Mouse (Mus musculus) stomach, embryonic 16.5 days (tissue): ENCODE measurements around the gene Mylk. TPM values are rescaled to one million over a fixed set of nuclear protein-coding genes. Genes with fewer than 3 reads are reported as not detected.
"Not testable (repeated sequence)": the region's sequence is repeated elsewhere in the genome, so short reads cannot be mapped to it uniquely, and the experiment has no call there.

Experiments used
- ATAC-seq: fragments of 200-750 bp; cut with Nextera tagmentation; 2 replicates; pipeline ENCODE4 v1.8.0; 2017; ENCODE audit warnings: moderate number of reproducible peaks, moderate TSS enrichment; ENCODE audit not compliant: insufficient read depth, low FRiP score
- H3K27ac ChIP-seq: fragments of 300-500 bp; sonication (generic); 2 replicates; pipeline ENCODE4 v1.5.1; 2014; ENCODE audit warnings: low read length
- H3K27me3 ChIP-seq: fragments of 300-500 bp; sonication (generic); 2 replicates; pipeline ENCODE4 v1.6.1; 2014; ENCODE audit warnings: low read length, control low read depth, mixed read lengths; ENCODE audit not compliant: control insufficient read depth, insufficient read depth
- H3K36me3 ChIP-seq: fragments of 300-500 bp; sonication (generic); 2 replicates; pipeline ENCODE4 v1.6.1; 2014; ENCODE audit warnings: low read length; ENCODE audit not compliant: control insufficient read depth, insufficient read depth
- H3K4me1 ChIP-seq: fragments of 300-500 bp; sonication (generic); 2 replicates; pipeline ENCODE4 v1.6.1; 2014; ENCODE audit warnings: low read length, control low read depth, mixed read lengths; ENCODE audit not compliant: control insufficient read depth, insufficient read depth
- H3K4me2 ChIP-seq: fragments of 300-500 bp; sonication (generic); 2 replicates; pipeline ENCODE4 v1.6.1; 2014; ENCODE audit warnings: low read depth, low read length, mixed read lengths
- H3K4me3 ChIP-seq: fragments of 300-500 bp; sonication (generic); replicated peaks from 2 replicates; pipeline ENCODE4 v1.5.1; 2014; ENCODE audit warnings: mild to moderate bottlenecking, low read length
- H3K9ac ChIP-seq: fragments of 300-500 bp; sonication (generic); 2 replicates; pipeline ENCODE4 v1.6.1; 2014; ENCODE audit warnings: low read length
- H3K9me3 ChIP-seq: fragments of 300-500 bp; sonication (generic); replicated peaks from 2 replicates; pipeline ENCODE4 v1.6.1; 2016; ENCODE audit warnings: low read length, control low read depth; ENCODE audit not compliant: control insufficient read depth
- WGBS: fragments of 180-500 bp; shearing (Covaris S2); extraction: QIAGEN DNeasy Blood & Tissue Kit; methylation state at CpG from one replicate; pipeline ENCODE4 v1.1.7; 2014; 5-methylcytosine and 5-hydroxymethylcytosine counted together
- polyA plus RNA-seq: library from polyadenylated mRNA; unstranded; fragments of >200 nt; fragmentation: Nextera tagmentation; extraction: Ambion mirVana; gene quantifications from 2 replicates; pipeline ENCODE4 v1.2.1, GENCODE M21; 2015

The Mylk gene
- polyA plus RNA-seq, 1 experiment from 2014 or later, result 371 TPM

GRCm38 (mm10) chr16:34784675-34785074 lies 39.7 kb downstream of the Mylk start:
- no peak for ATAC-seq
- no peaks in the 10 kb centered on the region for H3K9me3 ChIP-seq
- WGBS, result 60% methylated on average over 4 of the region's 4 CpGs
- H3K27ac ChIP-seq, result no peak overlapping the region
- H3K9ac ChIP-seq, result no peak overlapping the region
- no peak overlapping the region for H3K4me2 ChIP-seq
- H3K4me1 ChIP-seq, result no peaks in the 10 kb centered on the region
- no peak overlapping the region for H3K4me3 ChIP-seq
- H3K36me3 ChIP-seq, result no peaks in the 10 kb centered on the region
- no peaks in the 10 kb centered on the region for H3K27me3 ChIP-seq

- no peak for ATAC-seq
- no peak overlapping the region for H3K9ac ChIP-seq
- H3K4me2 ChIP-seq, result no peak overlapping the region
- H3K9me3 ChIP-seq, result no peaks in the 10 kb centered on the region
- no peaks in the 10 kb centered on the region for H3K36me3 ChIP-seq
- no peaks in the 10 kb centered on the region for H3K27me3 ChIP-seq
- H3K27ac ChIP-seq, result no peak overlapping the region
- no peaks in the 10 kb centered on the region for H3K4me1 ChIP-seq
- 53% methylated on average over 1 of the region's 1 CpGs for WGBS
- H3K4me3 ChIP-seq, result no peak overlapping the region
Observed at GRCm38 (mm10) chr16:34792555-34792954, 47.5 kb downstream of the Mylk start.

- Histone ChIP-seq H3K4me2 (no peak overlapping the region), H3K4me3 (no peak overlapping the region), H3K4me1 (no peaks in the 10 kb centered on the region), H3K36me3 (no peaks in the 10 kb centered on the region), H3K27me3 (no peaks in the 10 kb centered on the region), H3K27ac (no peak overlapping the region), H3K9ac (no peak overlapping the region), H3K9me3 (no peaks in the 10 kb centered on the region)
- no peak for ATAC-seq
- 62% methylated on average over 5 of the region's 5 CpGs for WGBS
Observed at GRCm38 (mm10) chr16:34793000-34793399, 48.0 kb downstream of the Mylk start.

GRCm38 (mm10) chr16:34801222-34801621 lies 56.2 kb downstream of the Mylk start:
- 65% methylated on average over 5 of the region's 5 CpGs for WGBS
- Histone ChIP-seq H3K36me3 (no peaks in the 10 kb centered on the region), H3K9me3 (no peaks in the 10 kb centered on the region), H3K27me3 (no peaks in the 10 kb centered on the region), H3K4me2 (no peak overlapping the region), H3K27ac (no peak overlapping the region), H3K4me3 (no peak overlapping the region), H3K9ac (no peak overlapping the region), H3K4me1 (no peaks in the 10 kb centered on the region)
- no peak for ATAC-seq

GRCm38 (mm10) chr16:34804286-34805010 lies 59.4 kb downstream of the Mylk start:
- WGBS, result 39% methylated on average over 11 of the region's 11 CpGs
- H3K27me3 ChIP-seq, result no peaks in the 10 kb centered on the region
- H3K4me3 ChIP-seq, result no peak overlapping the region
- no peak overlapping the region for H3K9ac ChIP-seq
- H3K27ac ChIP-seq, result no peak overlapping the region
- no peak for ATAC-seq
- no peaks in the 10 kb centered on the region for H3K9me3 ChIP-seq
- no peaks in the 10 kb centered on the region for H3K36me3 ChIP-seq
- no peak overlapping the region for H3K4me2 ChIP-seq
- peaks cover 10% of the 10 kb centered on the region for H3K4me1 ChIP-seq

- Histone ChIP-seq H3K4me2 (peak overlapping the region; percentile 27; the same call in 1 of the 2 replicates), H3K27me3 (no peaks in the 10 kb centered on the region), H3K4me1 (peaks cover 10% of the 10 kb centered on the region), H3K9me3 (no peaks in the 10 kb centered on the region), H3K27ac (no peak overlapping the region), H3K36me3 (no peaks in the 10 kb centered on the region), H3K4me3 (no peak overlapping the region), H3K9ac (no peak overlapping the region)
- WGBS, result 31% methylated on average over 16 of the region's 16 CpGs
- peak; percentile 51; the same call in 1 of the 2 replicates for ATAC-seq
Observed at GRCm38 (mm10) chr16:34806883-34807767, 62.1 kb downstream of the Mylk start.

GRCm38 (mm10) chr16:34807768-34808275 lies 62.8 kb downstream of the Mylk start:
- Histone ChIP-seq H3K9ac (no peak overlapping the region), H3K27me3 (no peaks in the 10 kb centered on the region), H3K4me1 (peaks cover 10% of the 10 kb centered on the region), H3K27ac (no peak overlapping the region), H3K36me3 (no peaks in the 10 kb centered on the region), H3K4me2 (peak overlapping the region; percentile 27; the same call in 1 of the 2 replicates), H3K9me3 (no peaks in the 10 kb centered on the region), H3K4me3 (no peak overlapping the region)
- 24% methylated on average over 11 of the region's 11 CpGs for WGBS
- ATAC-seq, result no peak

- peak; percentile 74; the same call in 1 of the 2 replicates for ATAC-seq
Observed at GRCm38 (mm10) chr16:34812165-34812564, 67.2 kb downstream of the Mylk start.

GRCm38 (mm10) chr16:34813161-34813560 lies 68.2 kb downstream of the Mylk start:
- H3K9me3 ChIP-seq, H3K36me3 ChIP-seq, H3K4me1 ChIP-seq, H3K4me2 ChIP-seq, ATAC-seq, H3K27ac ChIP-seq, H3K9ac ChIP-seq, H3K4me3 ChIP-seq, H3K27me3 ChIP-seq: not testable (repeated sequence)

More at GRCm38 (mm10) chr16:34812165-34812564, 67.2 kb downstream of the Mylk start:
- H3K27me3 ChIP-seq, result 0 out of 2 replicates have a peak, but pooled peaks cover 4% of the 10 kb centered on the region
- H3K9me3 ChIP-seq, result no peaks in the 10 kb centered on the region
- H3K4me3 ChIP-seq, result no peak overlapping the region
- no peak overlapping the region for H3K4me2 ChIP-seq
- WGBS, result 55% methylated on average over 2 of the region's 2 CpGs
- no peaks in the 10 kb centered on the region for H3K36me3 ChIP-seq
- no peak overlapping the region for H3K27ac ChIP-seq
- H3K4me1 ChIP-seq, result peaks cover 5% of the 10 kb centered on the region
- H3K9ac ChIP-seq, result no peak overlapping the region
